Mouse (Mus musculus) thymus, adult 2 months (tissue): ENCODE measurements at regions not wholly inside any gene's neighbourhood (a gene's known extent, or its start where the extent isn't known, plus 50 kb on each side); places are given as distances from the start of the nearest gene placed in this dataset.

ENCODE experiments used
- DNase-seq: peaks from one replicate; pipeline ENCODE4 v3.0.0; 2021
- H3K27ac ChIP-seq: fragments of 200-500 bp; 2 replicates; pipeline ENCODE4 v1.5.1; 2012; ENCODE audit warnings: low read length, control low read depth; ENCODE audit not compliant: control insufficient read depth, insufficient read depth
- H3K27me3 ChIP-seq: fragments of 200-500 bp; 2 replicates; pipeline ENCODE4 v1.6.1; 2012; ENCODE audit warnings: mild to moderate bottlenecking, low read length, moderate library complexity, mixed read lengths; ENCODE audit not compliant: control insufficient read depth, insufficient read depth
- H3K36me3 ChIP-seq: fragments of 200-500 bp; 2 replicates; pipeline ENCODE4 v1.6.1; 2012; ENCODE audit warnings: mild to moderate bottlenecking, low read length, moderate library complexity; ENCODE audit not compliant: control insufficient read depth, insufficient read depth
- H3K4me1 ChIP-seq: fragments of 200-500 bp; replicated peaks from 2 replicates; pipeline ENCODE4 v1.6.1; 2012; ENCODE audit warnings: low read length; ENCODE audit not compliant: control insufficient read depth, insufficient read depth
- H3K4me3 ChIP-seq: fragments of 200-500 bp; 2 replicates; pipeline ENCODE4 v1.5.1; 2012; ENCODE audit warnings: mild to moderate bottlenecking, low read length, control low read depth, moderate library complexity; ENCODE audit not compliant: control insufficient read depth, insufficient read depth
- CTCF ChIP-seq: fragments of 200-500 bp; IDR thresholded peaks from 2 replicates; pipeline ENCODE4 v1.5.1; 2012; ENCODE audit warnings: mild to moderate bottlenecking, control low read depth, low read length, moderate library complexity, borderline replicate concordance; ENCODE audit not compliant: control insufficient read depth, poor library complexity, insufficient read depth; ENCODE audit errors: extremely low read depth
- POLR2A ChIP-seq: fragments of 200-500 bp; IDR thresholded peaks from 2 replicates; pipeline ENCODE4 v1.6.1; 2012; ENCODE audit warnings: mild to moderate bottlenecking, low read length, control low read depth, moderate library complexity; ENCODE audit not compliant: control insufficient read depth, poor library complexity, insufficient read depth; ENCODE audit errors: extremely low read depth
- WGBS: fragments of 180-500 bp; shearing (Covaris S2); methylation state at CpG from one replicate; pipeline ENCODE4 v1.1.7; 2018; 5-methylcytosine and 5-hydroxymethylcytosine counted together

DNA sequence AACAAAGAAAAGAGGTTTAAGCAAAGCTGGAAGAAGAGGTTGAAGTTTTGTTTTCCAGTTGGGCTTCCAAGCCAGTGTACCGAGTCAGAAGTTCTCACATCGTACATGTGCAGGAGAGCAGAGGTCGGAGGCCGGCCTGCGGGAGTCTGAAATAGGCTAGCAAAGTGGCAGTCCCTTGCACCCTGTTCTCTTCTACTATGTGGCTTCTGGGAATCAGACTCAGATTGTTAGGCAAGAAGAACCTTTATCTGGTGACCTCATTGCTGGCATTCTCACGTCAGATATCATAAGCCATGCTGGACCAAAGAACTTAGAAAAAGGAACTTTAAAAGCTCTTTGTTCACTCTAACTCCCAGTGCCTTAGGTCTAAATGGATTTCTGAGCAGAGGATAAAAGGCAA is 112.0 kb upstream of the Tbl1xr1 start:
- Histone ChIP-seq H3K27ac (no peak overlapping the region), H3K27me3 (no peaks in the 10 kb centered on the region), H3K4me1 (peaks cover 15% of the 10 kb centered on the region), H3K36me3 (no peaks in the 10 kb centered on the region), H3K4me3 (no peak overlapping the region)
- WGBS, result 95% methylated on average over 6 of the region's 6 CpGs
- TF ChIP-seq CTCF (no peak), POLR2A (no peak)
- DNase-seq, result no peak

GRCm38 (mm10) chr3:21965556-21965955 is 110.9 kb upstream of the Tbl1xr1 start:
- H3K27me3 ChIP-seq, result no peaks in the 10 kb centered on the region
- no peak for DNase-seq
- 53% methylated on average over 1 of the region's 1 CpGs for WGBS
- no peaks in the 10 kb centered on the region for H3K36me3 ChIP-seq
- H3K27ac ChIP-seq, result no peak overlapping the region
- peaks cover 15% of the 10 kb centered on the region for H3K4me1 ChIP-seq
- TF ChIP-seq CTCF (no peak), POLR2A (no peak)
- H3K4me3 ChIP-seq, result no peak overlapping the region

- Histone ChIP-seq H3K4me3 (no peak overlapping the region), H3K27ac (no peak overlapping the region), H3K36me3 (no peaks in the 10 kb centered on the region), H3K27me3 (no peaks in the 10 kb centered on the region), H3K4me1 (no peaks in the 10 kb centered on the region; the same call in 1 of the 2 replicates)
- no peak for DNase-seq
- TF ChIP-seq POLR2A (no peak), CTCF (no peak)
- WGBS, result 97% methylated on average over 1 of the region's 1 CpGs
These were observed 104.7 kb upstream of the Tbl1xr1 start for GRCm38 (mm10) chr3:21971731-21972130.

DNA sequence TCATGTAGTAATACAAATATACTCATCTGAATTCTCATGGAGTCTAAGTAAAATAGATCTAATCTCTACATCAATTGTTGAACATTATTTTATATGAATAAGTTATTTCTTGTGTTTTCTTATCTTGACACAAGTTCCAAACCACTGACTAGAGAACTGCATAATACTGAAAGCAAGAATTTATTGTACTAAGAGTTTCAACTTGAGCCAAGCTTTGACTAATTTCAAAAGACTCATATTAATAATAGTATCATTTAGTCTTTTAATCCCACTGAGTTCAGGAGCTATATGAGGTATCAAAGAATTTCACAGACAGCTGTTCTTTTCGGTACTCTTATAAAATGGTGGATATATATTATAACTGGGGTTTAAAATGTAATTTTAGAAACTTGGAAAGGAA is 103.3 kb upstream of the Tbl1xr1 start:
- Histone ChIP-seq H3K4me3 (no peak overlapping the region), H3K27me3 (no peaks in the 10 kb centered on the region), H3K36me3 (no peaks in the 10 kb centered on the region), H3K27ac (no peak overlapping the region), H3K4me1 (peaks cover 6% of the 10 kb centered on the region)
- TF ChIP-seq CTCF, result no peak
- no peak for TF ChIP-seq POLR2A
- 97% methylated on average over 1 of the region's 1 CpGs for WGBS
- DNase-seq, result no peak

DNA sequence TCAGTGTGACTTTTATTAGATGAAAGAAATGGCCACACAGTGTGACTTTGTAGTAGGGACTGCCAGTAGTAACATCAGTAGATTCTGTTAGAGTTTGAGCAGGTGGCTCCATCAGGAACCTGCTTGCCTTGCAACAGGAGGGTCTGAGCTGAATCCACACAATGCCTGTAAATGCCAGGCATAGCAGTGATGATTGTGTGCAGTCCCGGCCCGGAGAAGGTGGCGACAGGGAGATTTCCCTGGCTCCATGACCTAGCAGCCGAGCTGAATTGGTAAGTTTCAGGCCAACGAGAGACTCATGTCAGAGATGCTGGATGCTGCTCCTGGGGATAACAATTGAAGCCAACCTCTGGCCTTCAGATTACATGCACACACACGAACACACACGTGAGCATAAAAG is 102.8 kb upstream of the Tbl1xr1 start:
- WGBS, result 95% methylated on average over 7 of the region's 7 CpGs
- no peak overlapping the region for H3K27ac ChIP-seq
- TF ChIP-seq POLR2A (no peak), CTCF (no peak)

GRCm38 (mm10) chr3:21974766-21975165 is 101.7 kb upstream of the Tbl1xr1 start:
- WGBS, result 93% methylated on average over 2 of the region's 2 CpGs
- H3K27me3 ChIP-seq, result no peaks in the 10 kb centered on the region
- no peak overlapping the region for H3K4me3 ChIP-seq
- H3K4me1 ChIP-seq, result peaks cover 6% of the 10 kb centered on the region
- H3K36me3 ChIP-seq, result no peaks in the 10 kb centered on the region
- no peak overlapping the region for H3K27ac ChIP-seq
- TF ChIP-seq CTCF (no peak), POLR2A (no peak)
- no peak for DNase-seq

More for the DNA sequence above, 102.8 kb upstream of the Tbl1xr1 start:
- H3K4me3 ChIP-seq, result no peak overlapping the region
- no peak for DNase-seq
- no peaks in the 10 kb centered on the region for H3K36me3 ChIP-seq
- H3K4me1 ChIP-seq, result peaks cover 6% of the 10 kb centered on the region
- H3K27me3 ChIP-seq, result no peaks in the 10 kb centered on the region

DNA sequence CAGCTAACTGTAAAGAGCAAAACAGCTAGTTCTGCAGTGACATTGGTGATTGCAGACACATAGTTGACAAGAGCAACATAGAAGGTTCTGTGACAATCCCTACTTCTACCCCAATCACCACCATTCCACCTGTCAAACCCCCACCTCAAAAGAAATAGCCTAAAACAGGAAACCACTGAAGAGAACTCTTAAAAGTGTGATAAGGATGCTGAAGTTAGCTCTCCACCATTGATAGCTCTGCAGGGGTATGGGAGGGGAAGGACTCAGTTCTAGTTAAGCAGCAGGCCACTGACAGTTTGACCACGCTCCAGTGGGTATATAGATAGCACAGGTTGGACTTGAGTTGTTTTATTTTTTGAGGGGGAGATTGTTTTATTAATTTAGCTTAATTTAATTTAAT is 98.7 kb upstream of the Tbl1xr1 start:
- Histone ChIP-seq H3K4me3 (no peak overlapping the region), H3K27me3 (no peaks in the 10 kb centered on the region), H3K36me3 (no peaks in the 10 kb centered on the region), H3K27ac (no peak overlapping the region), H3K4me1 (peaks cover 8% of the 10 kb centered on the region)
- WGBS, result 22% methylated on average over 1 of the region's 1 CpGs
- TF ChIP-seq CTCF (no peak), POLR2A (no peak)
- no peak for DNase-seq
